Mouse (Mus musculus) kidney, embryonic 15.5 days (tissue): ENCODE results near the gene Ncam2. TPM values are rescaled to one million over a fixed set of nuclear protein-coding genes. Genes with fewer than 3 reads are reported as not detected.

ENCODE experiments used
- ATAC-seq: fragments of 200-750 bp; cut with Nextera tagmentation; replicated peaks from 2 replicates; pipeline ENCODE4 v1.8.0; 2017; ENCODE audit warnings: moderate TSS enrichment; ENCODE audit not compliant: low FRiP score
- H3K27ac ChIP-seq: fragments of 300-500 bp; sonication (generic); 2 replicates; pipeline ENCODE4 v1.5.1; 2015; ENCODE audit warnings: mild to moderate bottlenecking, inconsistent platforms
- H3K27me3 ChIP-seq: fragments of 300-500 bp; sonication (generic); 2 replicates; pipeline ENCODE4 v1.6.1; 2015; ENCODE audit warnings: inconsistent platforms
- H3K36me3 ChIP-seq: fragments of 300-500 bp; sonication (generic); 2 replicates; pipeline ENCODE4 v1.6.1; 2015; ENCODE audit warnings: inconsistent platforms
- H3K4me1 ChIP-seq: fragments of 300-500 bp; sonication (generic); 2 replicates; pipeline ENCODE4 v1.6.1; 2015; ENCODE audit warnings: inconsistent platforms
- H3K4me2 ChIP-seq: fragments of 300-500 bp; sonication (generic); 2 replicates; pipeline ENCODE4 v1.6.1; 2015; ENCODE audit warnings: moderate library complexity, mild to moderate bottlenecking, inconsistent platforms
- H3K4me3 ChIP-seq: fragments of 300-500 bp; sonication (generic); replicated peaks from 2 replicates; pipeline ENCODE4 v1.5.1; 2015; ENCODE audit warnings: mild to moderate bottlenecking, inconsistent platforms
- H3K9ac ChIP-seq: fragments of 300-500 bp; sonication (generic); 2 replicates; pipeline ENCODE4 v1.6.1; 2015; ENCODE audit warnings: mild to moderate bottlenecking, inconsistent platforms
- H3K9me3 ChIP-seq: fragments of 300-500 bp; sonication (generic); replicated peaks from 2 replicates; pipeline ENCODE4 v1.6.1; 2016; ENCODE audit warnings: inconsistent platforms
- WGBS: fragments of 180-500 bp; shearing (Covaris S2); methylation state at CpG from one replicate; pipeline ENCODE4 v1.1.7; 2015; ENCODE audit warnings: mixed read lengths; 5-methylcytosine and 5-hydroxymethylcytosine counted together
- polyA plus RNA-seq: library from polyadenylated mRNA; unstranded; fragments of >200 nt; fragmentation: Nextera tagmentation; extraction: Ambion mirVana; gene quantifications from 2 replicates; pipeline ENCODE4 v1.2.1, GENCODE M21; 2015

Gene Ncam2
- polyA plus RNA-seq, 1 experiment from 2014 or later: 1.3 TPM

GRCm38 (mm10) chr16:81472925-81473324 is 272.4 kb downstream of the Ncam2 start:
- Histone ChIP-seq H3K4me2 (no peak overlapping the region), H3K9me3 (no peaks in the 10 kb centered on the region), H3K36me3 (no peaks in the 10 kb centered on the region), H3K4me1 (no peaks in the 10 kb centered on the region), H3K4me3 (no peak overlapping the region), H3K9ac (no peak overlapping the region), H3K27me3 (no peaks in the 10 kb centered on the region), H3K27ac (no peak overlapping the region)
- 54% methylated on average over 1 of the region's 1 CpGs for WGBS
- ATAC-seq: no peak

- no peaks in the 10 kb centered on the region for H3K27me3 ChIP-seq
- H3K4me2 ChIP-seq: no peak overlapping the region
- ATAC-seq: no peak
- H3K4me1 ChIP-seq: no peaks in the 10 kb centered on the region
- no peak overlapping the region for H3K27ac ChIP-seq
- H3K9ac ChIP-seq: no peak overlapping the region
- no peaks in the 10 kb centered on the region for H3K9me3 ChIP-seq
- no peaks in the 10 kb centered on the region for H3K36me3 ChIP-seq
- no peak overlapping the region for H3K4me3 ChIP-seq
Measured at GRCm38 (mm10) chr16:81481058-81481457, 280.6 kb downstream of the Ncam2 start.

GRCm38 (mm10) chr16:81496111-81496510 is 295.6 kb downstream of the Ncam2 start:
- no peaks in the 10 kb centered on the region for H3K9me3 ChIP-seq
- ATAC-seq: no peak
- no peak overlapping the region for H3K27ac ChIP-seq
- no peaks in the 10 kb centered on the region for H3K36me3 ChIP-seq
- H3K4me2 ChIP-seq: no peak overlapping the region
- no peak overlapping the region for H3K9ac ChIP-seq
- H3K4me1 ChIP-seq: no peaks in the 10 kb centered on the region
- 33% methylated on average over 2 of the region's 2 CpGs for WGBS
- no peak overlapping the region for H3K4me3 ChIP-seq
- no peaks in the 10 kb centered on the region for H3K27me3 ChIP-seq

- no peak overlapping the region for H3K9ac ChIP-seq
- ATAC-seq: no peak
- no peaks in the 10 kb centered on the region for H3K4me1 ChIP-seq
- H3K4me2 ChIP-seq: no peak overlapping the region
- H3K36me3 ChIP-seq: no peaks in the 10 kb centered on the region
- no peaks in the 10 kb centered on the region for H3K9me3 ChIP-seq
- WGBS: 74% methylated on average over 2 of the region's 2 CpGs
- H3K27ac ChIP-seq: no peak overlapping the region
- H3K4me3 ChIP-seq: no peak overlapping the region
- no peaks in the 10 kb centered on the region for H3K27me3 ChIP-seq
Measured at GRCm38 (mm10) chr16:81502578-81502977, 302.1 kb downstream of the Ncam2 start.

GRCm38 (mm10) chr16:81536230-81536629 is 335.7 kb downstream of the Ncam2 start:
- Histone ChIP-seq H3K9ac (no peak overlapping the region), H3K27me3 (no peaks in the 10 kb centered on the region), H3K4me2 (no peak overlapping the region), H3K36me3 (no peaks in the 10 kb centered on the region), H3K9me3 (no peaks in the 10 kb centered on the region), H3K27ac (no peak overlapping the region), H3K4me1 (no peaks in the 10 kb centered on the region), H3K4me3 (no peak overlapping the region)
- 82% methylated on average over 3 of the region's 3 CpGs for WGBS
- no peak for ATAC-seq

- WGBS: 88% methylated on average over 4 of the region's 4 CpGs
- Histone ChIP-seq H3K4me1 (no peaks in the 10 kb centered on the region), H3K9ac (no peak overlapping the region), H3K4me3 (no peak overlapping the region), H3K27me3 (no peaks in the 10 kb centered on the region), H3K27ac (no peak overlapping the region), H3K4me2 (no peak overlapping the region), H3K36me3 (no peaks in the 10 kb centered on the region), H3K9me3 (no peaks in the 10 kb centered on the region)
- no peak for ATAC-seq
Measured at GRCm38 (mm10) chr16:81587565-81588107, 387.1 kb downstream of the Ncam2 start.

DNA sequence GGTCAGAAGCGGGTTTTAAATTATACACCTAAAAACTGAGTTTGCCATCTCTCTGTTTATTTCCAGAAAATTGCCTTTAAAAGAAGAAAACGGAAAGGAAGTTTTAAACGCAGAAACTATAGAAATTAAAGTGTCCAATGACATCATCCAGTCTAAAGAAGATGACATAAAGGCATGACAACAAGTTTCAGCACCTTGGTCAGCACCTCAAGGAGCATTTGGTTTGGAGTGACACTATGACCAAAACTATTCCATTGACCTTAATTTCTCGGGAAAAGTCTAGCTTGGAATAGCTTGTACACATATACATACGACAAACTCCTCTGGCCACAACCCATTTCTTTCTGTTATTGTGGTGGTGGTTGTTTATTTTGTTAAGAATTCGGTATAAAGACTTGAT is 422.8 kb downstream of the Ncam2 start:
- H3K4me2 ChIP-seq: no peak overlapping the region
- H3K36me3 ChIP-seq: no peaks in the 10 kb centered on the region
- H3K27ac ChIP-seq: no peak overlapping the region
- H3K4me1 ChIP-seq: no peaks in the 10 kb centered on the region
- no peaks in the 10 kb centered on the region for H3K27me3 ChIP-seq
- no peak overlapping the region for H3K4me3 ChIP-seq
- no peak for ATAC-seq
- H3K9ac ChIP-seq: no peak overlapping the region
- 51% methylated on average over 6 of the region's 6 CpGs for WGBS
- no peaks in the 10 kb centered on the region for H3K9me3 ChIP-seq

- Histone ChIP-seq H3K4me3 (no peak overlapping the region), H3K27me3 (no peaks in the 10 kb centered on the region), H3K4me2 (no peak overlapping the region), H3K9ac (no peak overlapping the region), H3K9me3 (no peaks in the 10 kb centered on the region), H3K36me3 (no peaks in the 10 kb centered on the region), H3K4me1 (no peaks in the 10 kb centered on the region), H3K27ac (no peak overlapping the region)
- ATAC-seq: no peak
- WGBS: 74% methylated on average over 4 of the region's 4 CpGs
Measured at GRCm38 (mm10) chr16:81623776-81624175, 423.3 kb downstream of the Ncam2 start.

DNA sequence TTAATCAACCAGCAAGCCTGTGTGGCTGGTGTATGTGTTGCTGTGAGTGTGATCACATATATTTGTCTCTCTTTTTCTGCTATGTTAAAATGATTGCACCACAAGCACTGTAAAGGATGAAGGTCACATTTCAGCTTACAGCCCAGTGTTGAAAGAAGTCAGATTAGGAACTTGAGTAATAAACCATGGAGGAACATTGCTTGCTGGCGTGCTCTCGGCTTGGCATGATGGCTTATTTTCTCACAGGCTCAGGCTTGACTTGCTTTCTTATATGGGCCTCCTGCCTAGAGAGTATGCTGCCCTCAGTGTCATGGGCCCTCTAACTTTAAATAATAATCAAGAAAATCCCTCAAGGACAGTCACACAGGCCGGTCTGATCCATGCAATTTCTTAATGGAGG is 449.8 kb downstream of the Ncam2 start:
- no peak overlapping the region for H3K4me3 ChIP-seq
- WGBS: 83% methylated on average over 3 of the region's 3 CpGs
- H3K9me3 ChIP-seq: no peaks in the 10 kb centered on the region
- no peak overlapping the region for H3K9ac ChIP-seq
- H3K4me1 ChIP-seq: no peaks in the 10 kb centered on the region
- no peak for ATAC-seq
- H3K27me3 ChIP-seq: no peaks in the 10 kb centered on the region
- no peak overlapping the region for H3K4me2 ChIP-seq
- no peaks in the 10 kb centered on the region for H3K36me3 ChIP-seq
- H3K27ac ChIP-seq: no peak overlapping the region

DNA sequence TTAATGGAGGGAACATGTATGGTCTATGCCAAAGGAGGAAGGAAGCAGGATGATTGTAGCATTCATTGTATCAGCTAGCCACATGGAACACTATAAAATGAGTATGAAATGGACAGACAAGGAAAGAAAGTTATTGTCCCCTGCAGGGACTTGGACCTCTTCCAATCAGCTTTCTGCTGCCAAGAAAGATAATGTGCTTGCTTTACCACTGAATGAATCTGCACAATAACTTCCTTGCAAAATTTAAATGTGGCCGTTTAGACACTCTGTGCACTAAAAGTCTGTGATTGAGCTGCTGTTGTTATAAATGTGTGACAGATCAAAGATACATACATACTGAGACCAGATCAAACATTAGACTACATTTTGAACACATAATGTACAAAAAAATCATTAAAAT is 451.1 kb downstream of the Ncam2 start:
- H3K4me2 ChIP-seq: no peak overlapping the region
- H3K36me3 ChIP-seq: no peaks in the 10 kb centered on the region
- no peak overlapping the region for H3K9ac ChIP-seq
- no peaks in the 10 kb centered on the region for H3K4me1 ChIP-seq
- H3K27ac ChIP-seq: no peak overlapping the region
- no peaks in the 10 kb centered on the region for H3K9me3 ChIP-seq
- no peak overlapping the region for H3K4me3 ChIP-seq
- no peak for ATAC-seq
- H3K27me3 ChIP-seq: no peaks in the 10 kb centered on the region
- 49% methylated on average over 1 of the region's 1 CpGs for WGBS

GRCm38 (mm10) chr16:81656550-81656949 is 456.1 kb downstream of the Ncam2 start:
- Histone ChIP-seq H3K4me1 (no peaks in the 10 kb centered on the region), H3K9ac (no peak overlapping the region), H3K9me3 (no peaks in the 10 kb centered on the region), H3K27ac (no peak overlapping the region), H3K27me3 (no peaks in the 10 kb centered on the region), H3K4me3 (no peak overlapping the region), H3K36me3 (no peaks in the 10 kb centered on the region), H3K4me2 (no peak overlapping the region)
- ATAC-seq: no peak
- 83% methylated on average over 2 of the region's 2 CpGs for WGBS

DNA sequence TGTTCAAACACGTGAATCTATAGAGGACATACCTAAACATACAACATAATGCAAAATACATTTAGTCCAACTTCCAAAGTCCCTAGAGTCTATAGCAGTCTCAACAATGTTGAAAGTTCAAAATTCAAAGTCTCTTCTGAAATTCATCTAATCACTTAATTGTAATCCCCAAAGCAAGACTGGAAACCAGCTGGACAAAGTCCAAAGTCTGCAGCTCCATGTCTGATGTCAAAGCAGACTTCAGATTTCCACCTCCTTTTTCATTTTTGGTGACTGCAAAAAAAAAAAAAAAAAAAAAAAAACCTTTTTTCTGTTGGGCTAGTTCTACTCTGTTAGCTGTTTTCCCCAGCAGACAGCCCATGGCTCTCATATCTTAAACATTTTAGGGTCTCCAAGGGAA is 473.4 kb downstream of the Ncam2 start:
- Histone ChIP-seq H3K4me2 (no peak overlapping the region), H3K9ac (no peak overlapping the region), H3K4me3 (no peak overlapping the region), H3K4me1 (no peaks in the 10 kb centered on the region), H3K27ac (no peak overlapping the region), H3K9me3 (no peaks in the 10 kb centered on the region), H3K27me3 (no peaks in the 10 kb centered on the region), H3K36me3 (no peaks in the 10 kb centered on the region)
- WGBS: 64% methylated on average over 1 of the region's 1 CpGs
- no peak for ATAC-seq

DNA sequence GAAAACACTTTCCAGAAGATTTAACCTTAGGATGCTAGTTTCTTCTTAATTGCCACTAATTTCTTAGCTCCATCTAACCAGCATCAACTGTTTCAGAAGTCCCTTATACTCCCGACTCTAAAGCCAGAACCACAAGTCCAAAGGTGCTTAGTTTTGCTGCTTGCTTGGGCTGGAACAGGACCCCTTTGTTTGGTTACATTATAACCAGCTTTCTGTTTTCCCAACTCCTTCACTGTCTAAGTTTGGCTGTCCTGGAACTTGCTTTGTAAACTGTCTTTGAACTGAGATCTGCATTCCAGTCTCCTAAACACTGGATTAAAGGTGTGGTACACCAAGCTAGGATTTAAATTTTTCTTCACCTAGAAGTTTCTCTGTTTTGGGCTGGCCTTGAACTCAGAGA is 475.0 kb downstream of the Ncam2 start:
- ATAC-seq: no peak
- Histone ChIP-seq H3K9ac (no peak overlapping the region), H3K27me3 (no peaks in the 10 kb centered on the region), H3K4me2 (no peak overlapping the region), H3K36me3 (no peaks in the 10 kb centered on the region), H3K27ac (no peak overlapping the region), H3K4me1 (no peaks in the 10 kb centered on the region), H3K9me3 (no peaks in the 10 kb centered on the region), H3K4me3 (no peak overlapping the region)
- 67% methylated on average over 1 of the region's 1 CpGs for WGBS
